Mouse (Mus musculus): ENCODE data around the gene Tmem205. TPM values are rescaled to one million over a fixed set of nuclear protein-coding genes. Genes with fewer than 3 reads are reported as not detected.
A peak's percentile ranks its signal among the peaks of the same experiment; 100 is the strongest.

Tmem205 gene
- polyA plus RNA-seq, 1 experiment from 2014 or later, result 54.0 TPM

- ATAC-seq (ENCODE audit: low FRiP score, low TSS enrichment), result no peak
- no peak overlapping the region for H3K27ac ChIP-seq (ENCODE audit: low read depth, low read length)
- WGBS, result 79% methylated on average over 3 of the region's 3 CpGs
Observed at GRCm38 (mm10) chr9:21951977-21952376, 24.6 kb upstream of the Tmem205 start.

GRCm38 (mm10) chr9:21950322-21950721 is 23.0 kb upstream of the Tmem205 start:
- Histone ChIP-seq H3K9me3 (ENCODE audit: control insufficient read depth, low read length) (no peaks in the 10 kb centered on the region; the same call in 1 of the 2 replicates), H3K9ac (ENCODE audit: low read depth, low read length) (no peak overlapping the region), H3K4me1 (ENCODE audit: control insufficient read depth, insufficient read depth, low read length) (no peaks in the 10 kb centered on the region; the same call in 1 of the 2 replicates), H3K4me3 (ENCODE audit: low read length) (no peak overlapping the region), H3K27me3 (ENCODE audit: control insufficient read depth, insufficient read depth, low read length) (peaks cover 5% of the 10 kb centered on the region; the same call in 1 of the 2 replicates), H3K27ac (ENCODE audit: low read depth, low read length) (no peak overlapping the region), H3K36me3 (ENCODE audit: control insufficient read depth, insufficient read depth, low read length) (no peaks in the 10 kb centered on the region), H3K4me2 (replicated peaks; ENCODE audit: low read depth, low read length) (no peak overlapping the region)
- 17% methylated on average over 11 of the region's 11 CpGs for WGBS
- ATAC-seq (ENCODE audit: low FRiP score, low TSS enrichment), result no peak

More at GRCm38 (mm10) chr9:21951977-21952376, 24.6 kb upstream of the Tmem205 start:
- Histone ChIP-seq H3K9me3 (ENCODE audit: control insufficient read depth, low read length) (no peaks in the 10 kb centered on the region; the same call in 1 of the 2 replicates), H3K4me2 (replicated peaks; ENCODE audit: low read depth, low read length) (no peak overlapping the region), H3K4me1 (ENCODE audit: control insufficient read depth, insufficient read depth, low read length) (peaks cover 4% of the 10 kb centered on the region; the same call in 1 of the 2 replicates), H3K36me3 (ENCODE audit: control insufficient read depth, insufficient read depth, low read length) (no peaks in the 10 kb centered on the region), H3K9ac (ENCODE audit: low read depth, low read length) (no peak overlapping the region), H3K27me3 (ENCODE audit: control insufficient read depth, insufficient read depth, low read length) (peaks cover 5% of the 10 kb centered on the region; the same call in 1 of the 2 replicates), H3K4me3 (ENCODE audit: low read length) (no peak overlapping the region)

DNA sequence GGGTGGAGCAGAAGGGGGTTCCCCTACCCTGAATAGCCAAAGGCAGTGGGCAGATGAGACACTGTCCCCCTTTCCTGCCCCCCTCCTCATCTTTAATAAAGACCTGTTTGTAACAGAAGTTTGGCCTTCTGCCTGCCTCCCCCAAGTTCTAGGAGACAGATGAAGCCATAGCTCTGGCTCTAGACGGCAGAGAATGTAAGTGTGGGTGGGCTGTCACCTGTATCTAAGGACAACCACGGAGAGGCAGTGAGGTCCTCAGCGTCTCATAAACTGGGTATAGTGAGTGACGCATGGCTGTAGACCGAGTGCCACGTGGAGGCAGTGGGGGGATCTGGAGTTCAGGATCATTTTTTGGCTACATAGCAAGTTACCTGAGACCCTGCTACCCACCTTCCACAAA is 21.4 kb upstream of the Tmem205 start:
- ATAC-seq (ENCODE audit: low FRiP score, low TSS enrichment), result no peak
- Histone ChIP-seq H3K9ac (ENCODE audit: low read depth, low read length) (no peak overlapping the region), H3K36me3 (ENCODE audit: control insufficient read depth, insufficient read depth, low read length) (no peaks in the 10 kb centered on the region), H3K27ac (ENCODE audit: low read depth, low read length) (no peak overlapping the region), H3K4me1 (ENCODE audit: control insufficient read depth, insufficient read depth, low read length) (no peaks in the 10 kb centered on the region; the same call in 1 of the 2 replicates), H3K27me3 (ENCODE audit: control insufficient read depth, insufficient read depth, low read length) (peaks cover 5% of the 10 kb centered on the region; the same call in 1 of the 2 replicates), H3K4me2 (replicated peaks; ENCODE audit: low read depth, low read length) (no peak overlapping the region), H3K4me3 (ENCODE audit: low read length) (no peak overlapping the region), H3K9me3 (ENCODE audit: control insufficient read depth, low read length) (no peaks in the 10 kb centered on the region; the same call in 1 of the 2 replicates)
- 67% methylated on average over 6 of the region's 6 CpGs for WGBS

DNA sequence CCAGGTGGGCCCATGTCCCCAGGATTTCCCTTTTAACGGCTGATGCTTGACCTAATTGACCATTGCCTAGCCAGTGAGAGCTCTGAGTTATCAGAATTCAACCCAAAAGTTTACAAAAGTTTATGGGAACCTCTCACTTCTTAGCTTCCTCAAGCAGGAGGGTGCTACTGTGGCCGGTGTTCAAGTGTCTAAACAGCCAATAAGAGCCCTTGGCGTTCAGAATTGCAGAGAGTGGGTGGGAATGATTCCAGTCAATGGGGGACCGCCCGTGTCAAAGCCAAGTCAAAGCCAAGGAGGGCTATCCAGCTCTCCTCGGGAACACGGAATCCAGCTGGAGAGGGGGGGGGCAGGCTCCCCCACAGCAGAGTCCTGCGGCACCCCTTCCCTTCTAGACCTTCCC is 20.8 kb upstream of the Tmem205 start:
- Histone ChIP-seq H3K9me3 (ENCODE audit: control insufficient read depth, low read length) (no peaks in the 10 kb centered on the region; the same call in 1 of the 2 replicates), H3K27me3 (ENCODE audit: control insufficient read depth, insufficient read depth, low read length) (peaks cover 5% of the 10 kb centered on the region; the same call in 1 of the 2 replicates), H3K9ac (ENCODE audit: low read depth, low read length) (no peak overlapping the region), H3K36me3 (ENCODE audit: control insufficient read depth, insufficient read depth, low read length) (no peaks in the 10 kb centered on the region), H3K4me3 (ENCODE audit: low read length) (no peak overlapping the region), H3K4me2 (replicated peaks; ENCODE audit: low read depth, low read length) (no peak overlapping the region), H3K27ac (ENCODE audit: low read depth, low read length) (no peak overlapping the region), H3K4me1 (ENCODE audit: control insufficient read depth, insufficient read depth, low read length) (no peaks in the 10 kb centered on the region; the same call in 1 of the 2 replicates)
- ATAC-seq (ENCODE audit: low FRiP score, low TSS enrichment), result no peak
- 56% methylated on average over 8 of the region's 8 CpGs for WGBS

GRCm38 (mm10) chr9:21947540-21948130 is 20.3 kb upstream of the Tmem205 start:
- Histone ChIP-seq H3K4me3 (ENCODE audit: low read length) (no peak overlapping the region), H3K9me3 (ENCODE audit: control insufficient read depth, low read length) (no peaks in the 10 kb centered on the region; the same call in 1 of the 2 replicates), H3K9ac (ENCODE audit: low read depth, low read length) (no peak overlapping the region), H3K27ac (ENCODE audit: low read depth, low read length) (no peak overlapping the region), H3K4me1 (ENCODE audit: control insufficient read depth, insufficient read depth, low read length) (no peaks in the 10 kb centered on the region; the same call in 1 of the 2 replicates), H3K36me3 (ENCODE audit: control insufficient read depth, insufficient read depth, low read length) (no peaks in the 10 kb centered on the region), H3K27me3 (ENCODE audit: control insufficient read depth, insufficient read depth, low read length) (peaks cover 5% of the 10 kb centered on the region; the same call in 1 of the 2 replicates), H3K4me2 (replicated peaks; ENCODE audit: low read depth, low read length) (peak overlapping the region; percentile 29)
- 5% methylated on average over 22 of the region's 28 CpGs for WGBS
- ATAC-seq (ENCODE audit: low FRiP score, low TSS enrichment), result 0 out of 2 replicates have a peak, but pooled peaks have one; percentile 51

GRCm38 (mm10) chr9:21944267-21944666 is 16.9 kb upstream of the Tmem205 start:
- Histone ChIP-seq H3K27me3 (ENCODE audit: control insufficient read depth, insufficient read depth, low read length) (peaks cover 5% of the 10 kb centered on the region; the same call in 1 of the 2 replicates), H3K27ac (ENCODE audit: low read depth, low read length) (no peak overlapping the region), H3K9me3 (ENCODE audit: control insufficient read depth, low read length) (no peaks in the 10 kb centered on the region), H3K4me3 (ENCODE audit: low read length) (no peak overlapping the region), H3K4me1 (ENCODE audit: control insufficient read depth, insufficient read depth, low read length) (no peaks in the 10 kb centered on the region; the same call in 1 of the 2 replicates), H3K36me3 (ENCODE audit: control insufficient read depth, insufficient read depth, low read length) (no peaks in the 10 kb centered on the region), H3K9ac (ENCODE audit: low read depth, low read length) (no peak overlapping the region), H3K4me2 (replicated peaks; ENCODE audit: low read depth, low read length) (no peak overlapping the region)
- 11% methylated on average over 23 of the region's 23 CpGs for WGBS
- ATAC-seq (ENCODE audit: low FRiP score, low TSS enrichment), result no peak

GRCm38 (mm10) chr9:21943638-21944037 is 16.3 kb upstream of the Tmem205 start:
- Histone ChIP-seq H3K27me3 (ENCODE audit: control insufficient read depth, insufficient read depth, low read length) (peaks cover 5% of the 10 kb centered on the region; the same call in 1 of the 2 replicates), H3K9ac (ENCODE audit: low read depth, low read length) (no peak overlapping the region), H3K9me3 (ENCODE audit: control insufficient read depth, low read length) (no peaks in the 10 kb centered on the region), H3K27ac (ENCODE audit: low read depth, low read length) (no peak overlapping the region), H3K36me3 (ENCODE audit: control insufficient read depth, insufficient read depth, low read length) (no peaks in the 10 kb centered on the region), H3K4me2 (replicated peaks; ENCODE audit: low read depth, low read length) (no peak overlapping the region), H3K4me1 (ENCODE audit: control insufficient read depth, insufficient read depth, low read length) (no peaks in the 10 kb centered on the region; the same call in 1 of the 2 replicates), H3K4me3 (ENCODE audit: low read length) (no peak overlapping the region)
- no peak for ATAC-seq (ENCODE audit: low FRiP score, low TSS enrichment)
- 49% methylated on average over 12 of the region's 12 CpGs for WGBS

GRCm38 (mm10) chr9:21943046-21943445 is 15.7 kb upstream of the Tmem205 start:
- H3K4me1 ChIP-seq (ENCODE audit: control insufficient read depth, insufficient read depth, low read length), result no peaks in the 10 kb centered on the region; the same call in 1 of the 2 replicates
- H3K9ac ChIP-seq (ENCODE audit: low read depth, low read length), result no peak overlapping the region
- no peak overlapping the region for H3K4me3 ChIP-seq (ENCODE audit: low read length)
- 75% methylated on average over 12 of the region's 12 CpGs for WGBS
- no peaks in the 10 kb centered on the region for H3K9me3 ChIP-seq (ENCODE audit: control insufficient read depth, low read length)
- H3K4me2 ChIP-seq (replicated peaks; ENCODE audit: low read depth, low read length), result no peak overlapping the region
- H3K27ac ChIP-seq (ENCODE audit: low read depth, low read length), result no peak overlapping the region
- no peak for ATAC-seq (ENCODE audit: low FRiP score, low TSS enrichment)
- H3K27me3 ChIP-seq (ENCODE audit: control insufficient read depth, insufficient read depth, low read length), result peaks cover 5% of the 10 kb centered on the region; the same call in 1 of the 2 replicates
- no peaks in the 10 kb centered on the region for H3K36me3 ChIP-seq (ENCODE audit: control insufficient read depth, insufficient read depth, low read length)

GRCm38 (mm10) chr9:21938234-21938855 is 11.0 kb upstream of the Tmem205 start:
- WGBS, result 88% methylated on average over 4 of the region's 4 CpGs
- Histone ChIP-seq H3K36me3 (ENCODE audit: control insufficient read depth, insufficient read depth, low read length) (no peaks in the 10 kb centered on the region), H3K27me3 (ENCODE audit: control insufficient read depth, insufficient read depth, low read length) (no peaks in the 10 kb centered on the region), H3K27ac (ENCODE audit: low read depth, low read length) (no peak overlapping the region), H3K9me3 (ENCODE audit: control insufficient read depth, low read length) (no peaks in the 10 kb centered on the region), H3K4me3 (ENCODE audit: low read length) (no peak overlapping the region), H3K4me2 (replicated peaks; ENCODE audit: low read depth, low read length) (no peak overlapping the region), H3K9ac (ENCODE audit: low read depth, low read length) (no peak overlapping the region), H3K4me1 (ENCODE audit: control insufficient read depth, insufficient read depth, low read length) (no peaks in the 10 kb centered on the region)
- ATAC-seq (ENCODE audit: low FRiP score, low TSS enrichment), result no peak

Measured in kidney, embryonic 14.5 days (tissue).